Mouse (Mus musculus): Measurements from ENCODE around the gene Gm29609. TPM values are rescaled to one million over a fixed set of nuclear protein-coding genes. Genes with fewer than 3 reads are reported as not detected.
A peak's percentile ranks its signal among the peaks of the same experiment; 100 is the strongest.

Gene Gm29609
- total and polyA plus RNA-seq, 2 experiments from 2014 or later = 1.9 to 3.1 TPM

DNA sequence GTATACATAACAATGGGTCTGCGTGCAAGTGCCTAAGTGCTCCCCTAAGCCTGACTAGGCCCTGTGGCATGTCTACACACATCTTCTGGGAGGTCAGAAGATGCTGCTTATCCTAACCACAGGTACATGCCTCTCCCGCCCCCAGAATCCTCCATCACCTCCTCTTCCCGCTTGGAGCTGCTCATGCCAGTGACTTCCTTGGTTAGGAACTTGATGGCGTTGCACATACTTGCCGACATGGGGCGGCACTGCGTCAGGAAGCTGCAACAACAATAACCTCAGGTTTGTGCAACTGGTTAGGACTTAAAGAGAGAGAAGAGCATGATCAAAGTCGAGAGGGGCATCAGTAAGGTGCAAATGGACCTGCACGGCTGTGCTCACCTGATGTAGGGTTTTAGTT, 10.5 kb upstream of the Gm29609 start:
- H3K27ac ChIP-seq (ENCODE audit: low read depth, low read length) = no peak overlapping the region

DNA sequence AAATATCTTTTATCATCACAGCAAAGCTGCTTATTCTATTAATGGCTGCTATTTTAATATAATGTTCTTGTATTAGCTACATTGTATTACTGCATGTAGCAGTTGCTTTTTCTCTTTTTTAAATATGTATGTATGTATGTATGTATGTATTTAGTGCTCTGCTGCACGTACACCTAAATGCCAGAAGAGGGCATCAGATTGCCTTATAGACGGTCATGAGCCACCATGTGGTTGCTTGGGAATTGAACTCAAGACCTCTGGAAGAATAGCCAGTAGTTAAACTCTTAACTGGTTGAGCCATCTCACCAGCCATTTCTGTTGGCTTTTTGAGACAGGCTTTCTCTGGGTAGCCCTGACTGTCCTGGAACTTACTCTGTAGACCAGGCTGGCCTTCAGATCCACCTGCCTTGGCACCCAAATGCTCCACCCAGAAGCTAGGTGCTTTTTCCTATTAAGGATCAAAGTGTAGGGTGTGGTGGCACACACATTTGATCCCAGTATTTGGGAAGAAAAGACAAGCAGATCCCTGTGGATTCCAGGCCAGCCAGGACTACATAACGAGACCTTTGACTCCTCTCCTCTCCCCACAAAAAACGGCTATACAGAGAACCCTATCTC, 8.6 kb upstream of the Gm29609 start:
- TF ChIP-seq CTCF (IDR thresholded peaks at IDR 0.05) = peak; percentile 55
- ATAC-seq (ENCODE audit: low FRiP score) (no peak), DNase-seq (ENCODE audit: low spot score) (peak; percentile 38)
- Histone ChIP-seq H3K27ac (ENCODE audit: low read depth, low read length) (no peak overlapping the region), H3K4me3 (ENCODE audit: low read depth, low read length) (no peak overlapping the region), H3K36me3 (ENCODE audit: insufficient read depth, low read length) (peaks cover 43% of the 10 kb centered on the region), H3K9me3 (ENCODE audit: low read length) (no peaks in the 10 kb centered on the region), H3K27me3 (ENCODE audit: insufficient read depth, low read length) (no peaks in the 10 kb centered on the region), H3K4me2 (ENCODE audit: low read depth, low read length, poor library complexity, severe bottlenecking) (no peak overlapping the region), H3K4me1 (ENCODE audit: insufficient read depth, low read length) (no peaks in the 10 kb centered on the region), H3K9ac (replicated peaks; ENCODE audit: low read length, poor library complexity, severe bottlenecking) (no peak overlapping the region)
- 71% methylated on average over 4 of the region's 4 CpGs for WGBS

More for the DNA sequence above, 10.5 kb upstream of the Gm29609 start:
- no peak for TF ChIP-seq CTCF (IDR thresholded peaks at IDR 0.05)
- ATAC-seq (ENCODE audit: low FRiP score) (no peak), DNase-seq (ENCODE audit: low spot score) (no peak)
- 88% methylated on average over 9 of the region's 9 CpGs for WGBS
- Histone ChIP-seq H3K9ac (replicated peaks; ENCODE audit: low read length, poor library complexity, severe bottlenecking) (no peak overlapping the region), H3K4me3 (ENCODE audit: low read depth, low read length) (no peak overlapping the region), H3K4me1 (ENCODE audit: insufficient read depth, low read length) (no peaks in the 10 kb centered on the region), H3K9me3 (ENCODE audit: low read length) (no peaks in the 10 kb centered on the region), H3K4me2 (ENCODE audit: low read depth, low read length, poor library complexity, severe bottlenecking) (no peak overlapping the region), H3K27me3 (ENCODE audit: insufficient read depth, low read length) (no peaks in the 10 kb centered on the region), H3K36me3 (ENCODE audit: insufficient read depth, low read length) (peaks cover 46% of the 10 kb centered on the region)

DNA sequence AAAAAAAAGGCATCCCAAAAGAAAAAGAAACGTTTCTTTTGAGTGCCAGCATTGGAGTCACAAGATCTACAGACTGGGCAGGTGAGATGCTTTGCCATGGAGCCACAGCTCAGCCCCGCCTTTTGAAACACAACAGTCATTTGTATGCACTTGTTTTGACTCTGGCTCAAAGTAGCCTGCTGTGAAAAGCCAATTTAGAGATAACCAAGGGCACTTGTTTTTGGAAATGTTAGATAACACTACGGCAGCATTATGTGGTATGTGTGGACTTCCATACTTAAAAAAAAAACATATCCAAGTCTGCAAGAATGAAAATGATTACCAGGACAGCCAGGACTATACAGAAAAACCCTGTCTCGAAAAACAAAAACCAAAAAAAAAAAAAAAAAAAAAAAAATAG, 4.0 kb upstream of the Gm29609 start:
- H3K9me3 ChIP-seq (ENCODE audit: low read length) = no peaks in the 10 kb centered on the region
- no peak overlapping the region for H3K9ac ChIP-seq (replicated peaks; ENCODE audit: low read length, poor library complexity, severe bottlenecking)
- peaks cover 18% of the 10 kb centered on the region for H3K36me3 ChIP-seq (ENCODE audit: insufficient read depth, low read length)
- H3K27me3 ChIP-seq (ENCODE audit: insufficient read depth, low read length) = no peaks in the 10 kb centered on the region
- WGBS = 55% methylated on average over 4 of the region's 4 CpGs
- ATAC-seq (ENCODE audit: low FRiP score) (no peak), DNase-seq (ENCODE audit: low spot score) (no peak)
- no peak for TF ChIP-seq CTCF (IDR thresholded peaks at IDR 0.05)
- no peak overlapping the region for H3K4me2 ChIP-seq (ENCODE audit: low read depth, low read length, poor library complexity, severe bottlenecking)
- H3K4me3 ChIP-seq (ENCODE audit: low read depth, low read length) = no peak overlapping the region
- no peak overlapping the region for H3K27ac ChIP-seq (ENCODE audit: low read depth, low read length)
- H3K4me1 ChIP-seq (ENCODE audit: insufficient read depth, low read length) = 0 out of 2 replicates have a peak, but pooled peaks cover 4% of the 10 kb centered on the region

DNA sequence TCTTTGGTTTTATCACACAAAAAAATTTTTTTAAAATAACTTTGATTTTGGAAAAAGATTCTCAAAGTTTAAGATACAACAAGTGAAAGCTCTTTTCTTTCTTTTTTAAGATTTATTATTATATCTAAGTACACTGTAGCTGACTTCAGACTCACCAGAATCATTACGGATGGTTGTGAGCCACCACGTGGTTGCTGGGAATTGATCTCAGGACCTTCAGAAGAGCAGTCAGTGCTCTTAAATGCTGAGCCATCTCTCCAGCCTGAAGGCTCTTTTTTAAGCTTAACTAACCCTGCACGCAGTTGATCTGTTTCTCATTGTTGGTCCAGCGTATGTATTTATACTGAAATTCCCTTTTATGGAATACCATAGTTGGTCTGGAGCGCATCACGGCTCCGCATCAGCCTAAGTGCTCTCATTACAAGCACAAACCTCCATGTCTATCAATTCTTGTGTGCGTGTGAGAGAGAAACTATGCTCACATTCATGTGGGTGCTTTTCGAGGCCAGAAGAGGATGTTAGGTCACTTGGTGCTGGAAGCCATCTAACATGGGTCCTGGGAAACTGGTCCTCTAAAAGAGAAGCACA, 1.6 kb upstream of the Gm29609 start:
- Histone ChIP-seq H3K4me2 (ENCODE audit: low read depth, low read length, poor library complexity, severe bottlenecking) (no peak overlapping the region), H3K9ac (replicated peaks; ENCODE audit: low read length, poor library complexity, severe bottlenecking) (no peak overlapping the region), H3K4me3 (ENCODE audit: low read depth, low read length) (no peak overlapping the region), H3K27ac (ENCODE audit: low read depth, low read length) (no peak overlapping the region), H3K36me3 (ENCODE audit: insufficient read depth, low read length) (no peaks in the 10 kb centered on the region), H3K9me3 (ENCODE audit: low read length) (no peaks in the 10 kb centered on the region), H3K27me3 (ENCODE audit: insufficient read depth, low read length) (no peaks in the 10 kb centered on the region), H3K4me1 (ENCODE audit: insufficient read depth, low read length) (0 out of 2 replicates have a peak, but pooled peaks cover 4% of the 10 kb centered on the region)
- DNase-seq (ENCODE audit: low spot score) = no peak
- no peak for TF ChIP-seq CTCF (IDR thresholded peaks at IDR 0.05)
- no peak for ATAC-seq (ENCODE audit: low FRiP score)
- WGBS = 94% methylated on average over 9 of the region's 9 CpGs

DNA sequence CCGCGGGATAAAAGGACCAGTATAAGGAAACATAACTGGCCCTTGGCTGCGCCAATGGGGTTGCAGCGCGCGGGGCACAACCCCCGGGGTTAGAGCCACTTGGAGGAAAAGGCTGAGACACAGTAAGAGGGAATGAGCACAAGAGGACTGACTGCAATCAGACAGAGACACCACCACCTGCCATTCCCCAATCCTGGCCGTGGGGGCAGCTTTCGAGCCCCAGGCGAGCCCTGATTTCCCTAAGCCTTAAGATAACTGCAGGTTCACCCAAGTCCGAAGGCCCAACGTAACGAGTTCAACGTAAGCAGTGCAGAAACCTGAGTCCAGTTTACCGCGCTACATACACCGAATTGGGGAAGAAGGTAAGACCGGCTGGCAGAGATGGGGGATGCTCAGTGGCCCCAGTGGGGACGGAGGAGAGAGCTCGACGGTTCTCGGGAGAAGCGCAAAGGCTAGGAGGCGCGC, 378 bp downstream of the Gm29609 start:
- H3K36me3 ChIP-seq (ENCODE audit: insufficient read depth, low read length) = peaks cover 1% of the 10 kb centered on the region; the same call in 1 of the 2 replicates
- ATAC-seq (ENCODE audit: low FRiP score) = peak; percentile 66
- TF ChIP-seq CTCF (IDR thresholded peaks at IDR 0.05) = no peak; the same call in 1 of the 2 replicates
- DNase-seq (ENCODE audit: low spot score) = peak; percentile 38
- H3K4me2 ChIP-seq (ENCODE audit: low read depth, low read length, poor library complexity, severe bottlenecking) = peak overlapping the region; percentile 87
- H3K4me1 ChIP-seq (ENCODE audit: insufficient read depth, low read length) = 0 out of 2 replicates have a peak, but pooled peaks cover 4% of the 10 kb centered on the region
- no peaks in the 10 kb centered on the region for H3K9me3 ChIP-seq (ENCODE audit: low read length)
- peak overlapping the region; percentile 86 for H3K4me3 ChIP-seq (ENCODE audit: low read depth, low read length)
- H3K9ac ChIP-seq (replicated peaks; ENCODE audit: low read length, poor library complexity, severe bottlenecking) = peak overlapping the region; percentile 86
- no peaks in the 10 kb centered on the region for H3K27me3 ChIP-seq (ENCODE audit: insufficient read depth, low read length)
- under 1% methylated on average over 25 of the region's 25 CpGs for WGBS
- peak overlapping the region; percentile 97 for H3K27ac ChIP-seq (ENCODE audit: low read depth, low read length)

DNA sequence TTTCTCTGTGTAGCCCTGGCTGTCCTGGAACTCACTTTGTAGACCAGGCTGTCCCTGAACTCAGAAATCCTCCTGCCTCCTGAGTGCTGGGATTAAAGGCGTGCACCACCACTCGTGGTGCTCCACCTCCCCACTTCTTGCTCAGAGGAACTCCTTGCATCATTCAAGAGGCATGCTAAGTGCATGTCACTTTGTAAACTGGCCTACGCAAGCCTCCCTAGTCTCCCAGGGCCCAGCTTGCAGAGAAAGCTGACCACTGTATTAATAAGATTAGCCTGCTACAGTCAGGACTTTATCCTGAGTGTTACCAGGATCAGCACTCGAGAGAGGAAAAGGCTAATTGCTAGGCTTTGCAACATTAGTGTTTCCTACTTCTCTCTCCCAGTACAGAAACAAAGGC, 11.1 kb downstream of the Gm29609 start:
- no peak for ATAC-seq (ENCODE audit: low FRiP score)
- Histone ChIP-seq H3K27ac (ENCODE audit: low read depth, low read length) (no peak overlapping the region), H3K4me3 (ENCODE audit: low read depth, low read length) (no peak overlapping the region), H3K4me2 (ENCODE audit: low read depth, low read length, poor library complexity, severe bottlenecking) (no peak overlapping the region), H3K4me1 (ENCODE audit: insufficient read depth, low read length) (no peaks in the 10 kb centered on the region), H3K9ac (replicated peaks; ENCODE audit: low read length, poor library complexity, severe bottlenecking) (no peak overlapping the region), H3K27me3 (ENCODE audit: insufficient read depth, low read length) (no peaks in the 10 kb centered on the region), H3K36me3 (ENCODE audit: insufficient read depth, low read length) (peaks cover 66% of the 10 kb centered on the region), H3K9me3 (ENCODE audit: low read length) (no peaks in the 10 kb centered on the region)
- WGBS = 88% methylated on average over 4 of the region's 4 CpGs
- no peak for DNase-seq (ENCODE audit: low spot score)
- no peak for TF ChIP-seq CTCF (IDR thresholded peaks at IDR 0.05)
